Mouse (Mus musculus): ENCODE data around the gene Nelfe. TPM values are rescaled to one million over a fixed set of nuclear protein-coding genes. Genes with fewer than 3 reads are reported as not detected.

The Nelfe gene
- polyA plus RNA-seq, 1 experiment from 2014 or later = 79.8 TPM

DNA sequence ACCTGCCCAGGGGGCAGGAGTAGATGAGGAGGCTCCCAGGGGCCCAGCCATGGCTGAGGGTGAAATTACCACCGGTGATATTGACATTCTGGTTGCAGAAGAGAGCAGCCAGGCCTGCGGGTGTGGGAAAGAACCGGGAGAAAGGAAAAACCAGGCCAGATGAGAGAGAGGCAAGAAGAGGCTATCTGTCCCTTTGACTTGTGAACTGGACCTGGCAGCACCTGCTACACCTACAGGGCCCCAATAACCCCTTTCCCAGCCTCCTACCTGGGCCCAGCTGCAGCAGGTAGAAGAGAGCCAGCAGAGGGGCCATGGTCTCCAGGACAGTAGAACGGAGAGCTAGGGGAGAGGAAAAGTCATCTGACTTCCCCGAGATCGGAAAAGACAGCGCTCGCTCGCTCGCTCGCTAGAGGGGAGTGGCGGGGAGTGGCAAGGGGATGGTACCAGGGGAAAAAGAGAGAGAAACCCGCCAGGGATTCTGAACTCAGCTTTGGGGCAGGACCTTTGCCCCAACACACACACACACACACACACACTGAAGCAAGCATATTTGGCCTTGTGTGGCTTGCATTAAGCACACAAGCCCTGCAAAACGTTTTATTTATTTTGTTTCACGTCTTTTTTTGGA lies 31.6 kb downstream of the Nelfe start, which contains the start of gene Gm20547:
Gene Gm20547, minus strand, starts transcription at position 360 of the 628 bp plus-strand sequence.
- Histone ChIP-seq H3K27ac (ENCODE audit: low read length) (no peak within 1 kb of the TSS), H3K4me3 (ENCODE audit: low read depth, low read length) (no peak within 1 kb of the TSS), H3K9me3 (replicated peaks; ENCODE audit: control insufficient read depth, low read length, poor library complexity, severe bottlenecking) (no peaks in the 10 kb centered on the region), H3K9ac (ENCODE audit: low read depth, low read length) (no peak within 1 kb of the TSS), H3K36me3 (ENCODE audit: control insufficient read depth, insufficient read depth, low read length) (no peaks in the 10 kb centered on the region), H3K4me1 (ENCODE audit: control insufficient read depth, insufficient read depth, low read length) (no peaks in the 10 kb centered on the region), H3K4me2 (ENCODE audit: low read length) (no peak within 1 kb of the TSS), H3K27me3 (ENCODE audit: control insufficient read depth, insufficient read depth, low read depth, low read length) (peaks cover 4% of the 10 kb centered on the region; the same call in 1 of the 2 replicates)
- WGBS = 7% methylated on average over 15 of the region's 15 CpGs
- no peak for ATAC-seq

DNA sequence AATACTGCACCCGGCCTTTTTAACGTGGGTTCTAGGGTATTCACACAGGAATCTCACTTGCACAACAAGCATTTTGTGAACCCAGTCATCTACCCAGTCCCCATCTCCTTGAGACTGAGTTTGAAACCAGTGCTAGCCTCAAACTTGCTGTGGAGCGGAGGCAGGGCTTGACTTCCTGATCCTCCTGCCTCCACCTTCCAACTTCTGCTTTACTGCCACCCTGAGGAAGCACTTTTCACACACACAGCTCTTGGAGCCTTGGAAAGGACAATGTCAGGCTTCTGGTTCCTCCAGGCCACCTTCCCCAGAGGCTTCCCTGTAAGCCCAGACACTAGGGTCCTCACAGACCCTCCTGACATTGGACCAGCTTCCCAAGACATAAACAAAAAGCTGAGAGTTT lies 33.1 kb downstream of the Nelfe start:
- Histone ChIP-seq H3K27me3 (ENCODE audit: control insufficient read depth, insufficient read depth, low read depth, low read length) (peaks cover 4% of the 10 kb centered on the region; the same call in 1 of the 2 replicates), H3K4me1 (ENCODE audit: control insufficient read depth, insufficient read depth, low read length) (no peaks in the 10 kb centered on the region), H3K36me3 (ENCODE audit: control insufficient read depth, insufficient read depth, low read length) (no peaks in the 10 kb centered on the region), H3K9ac (ENCODE audit: low read depth, low read length) (no peak overlapping the region), H3K4me2 (ENCODE audit: low read length) (no peak overlapping the region), H3K27ac (ENCODE audit: low read length) (no peak overlapping the region), H3K9me3 (replicated peaks; ENCODE audit: control insufficient read depth, low read length, poor library complexity, severe bottlenecking) (no peaks in the 10 kb centered on the region), H3K4me3 (ENCODE audit: low read depth, low read length) (no peak overlapping the region)
- ATAC-seq = no peak
- 60% methylated on average over 3 of the region's 3 CpGs for WGBS

DNA sequence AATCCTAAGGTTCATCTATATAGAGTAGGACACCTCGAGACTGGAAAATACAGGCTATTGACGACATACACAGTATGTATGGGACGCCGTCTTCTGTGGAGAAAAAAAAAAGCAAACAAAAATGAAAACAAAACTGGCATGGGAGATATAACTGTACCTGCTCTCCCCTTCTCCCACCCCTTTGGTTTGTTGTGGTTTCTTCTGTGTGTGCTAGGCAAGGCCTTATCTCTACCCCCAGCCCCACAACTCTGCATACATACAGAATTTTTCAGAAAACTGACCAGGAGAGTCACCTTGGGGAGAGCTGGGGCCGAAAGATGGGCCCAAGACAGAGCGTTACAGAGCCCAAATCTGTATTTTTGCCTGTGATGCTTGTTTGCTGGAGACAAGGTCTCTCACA lies 34.5 kb downstream of the Nelfe start:
- peaks cover 4% of the 10 kb centered on the region; the same call in 1 of the 2 replicates for H3K27me3 ChIP-seq (ENCODE audit: control insufficient read depth, insufficient read depth, low read depth, low read length)
- WGBS = 87% methylated on average over 6 of the region's 6 CpGs
- H3K4me1 ChIP-seq (ENCODE audit: control insufficient read depth, insufficient read depth, low read length) = no peaks in the 10 kb centered on the region
- H3K27ac ChIP-seq (ENCODE audit: low read length) = no peak overlapping the region
- H3K4me3 ChIP-seq (ENCODE audit: low read depth, low read length) = no peak overlapping the region
- ATAC-seq = no peak
- H3K36me3 ChIP-seq (ENCODE audit: control insufficient read depth, insufficient read depth, low read length) = no peaks in the 10 kb centered on the region
- H3K9ac ChIP-seq (ENCODE audit: low read depth, low read length) = no peak overlapping the region
- no peak overlapping the region for H3K4me2 ChIP-seq (ENCODE audit: low read length)
- H3K9me3 ChIP-seq (replicated peaks; ENCODE audit: control insufficient read depth, low read length, poor library complexity, severe bottlenecking) = no peaks in the 10 kb centered on the region

DNA sequence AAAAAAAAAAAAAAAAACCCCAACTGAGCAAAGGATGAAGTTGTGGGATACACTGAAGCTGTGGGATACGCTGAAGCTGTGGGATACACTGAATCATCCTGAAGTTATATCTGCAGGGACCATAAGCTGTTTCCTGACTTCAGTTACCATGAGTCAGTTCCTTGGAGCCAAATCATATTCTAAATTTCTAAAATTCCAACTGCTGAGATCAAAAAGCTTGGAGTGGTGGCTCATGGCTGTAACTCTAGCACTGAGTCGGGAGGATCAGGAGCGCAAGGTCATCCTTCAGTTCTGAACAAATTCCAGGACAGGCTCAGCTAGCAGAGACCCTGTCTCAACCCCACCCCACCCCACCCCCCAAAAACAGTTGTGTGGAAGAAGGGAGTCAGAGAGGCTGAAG lies 35.4 kb downstream of the Nelfe start:
- no peak overlapping the region for H3K9ac ChIP-seq (ENCODE audit: low read depth, low read length)
- H3K4me2 ChIP-seq (ENCODE audit: low read length) = no peak overlapping the region
- no peaks in the 10 kb centered on the region for H3K4me1 ChIP-seq (ENCODE audit: control insufficient read depth, insufficient read depth, low read length)
- H3K27me3 ChIP-seq (ENCODE audit: control insufficient read depth, insufficient read depth, low read depth, low read length) = peaks cover 4% of the 10 kb centered on the region; the same call in 1 of the 2 replicates
- H3K36me3 ChIP-seq (ENCODE audit: control insufficient read depth, insufficient read depth, low read length) = no peaks in the 10 kb centered on the region
- H3K9me3 ChIP-seq (replicated peaks; ENCODE audit: control insufficient read depth, low read length, poor library complexity, severe bottlenecking) = no peaks in the 10 kb centered on the region
- ATAC-seq = no peak
- 87% methylated on average over 3 of the region's 3 CpGs for WGBS
- H3K27ac ChIP-seq (ENCODE audit: low read length) = no peak overlapping the region
- no peak overlapping the region for H3K4me3 ChIP-seq (ENCODE audit: low read depth, low read length)

DNA sequence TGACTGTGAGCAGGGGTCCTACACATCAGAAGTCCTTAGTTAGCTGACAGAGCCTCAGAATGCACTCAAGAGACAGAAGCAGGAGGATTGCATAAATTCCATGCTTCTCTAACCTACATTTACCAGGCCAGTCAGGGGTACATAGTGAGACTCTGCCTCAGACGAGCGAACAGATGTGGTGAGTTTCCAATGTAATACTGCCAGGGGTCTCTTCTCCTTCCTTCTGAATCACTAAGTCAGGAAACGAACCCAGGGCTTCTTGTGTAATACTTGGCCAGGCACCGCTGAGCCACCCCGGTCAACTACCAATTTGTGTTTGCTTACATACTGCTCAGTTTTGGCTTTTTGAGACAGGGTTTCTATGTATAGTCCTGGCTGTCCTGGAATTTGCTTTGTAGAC lies 37.8 kb downstream of the Nelfe start:
- Histone ChIP-seq H3K27me3 (ENCODE audit: control insufficient read depth, insufficient read depth, low read depth, low read length) (no peaks in the 10 kb centered on the region), H3K9ac (ENCODE audit: low read depth, low read length) (no peak overlapping the region), H3K4me1 (ENCODE audit: control insufficient read depth, insufficient read depth, low read length) (no peaks in the 10 kb centered on the region), H3K4me3 (ENCODE audit: low read depth, low read length) (no peak overlapping the region), H3K4me2 (ENCODE audit: low read length) (no peak overlapping the region), H3K27ac (ENCODE audit: low read length) (no peak overlapping the region), H3K36me3 (ENCODE audit: control insufficient read depth, insufficient read depth, low read length) (no peaks in the 10 kb centered on the region), H3K9me3 (replicated peaks; ENCODE audit: control insufficient read depth, low read length, poor library complexity, severe bottlenecking) (no peaks in the 10 kb centered on the region)
- 90% methylated on average over 5 of the region's 5 CpGs for WGBS
- ATAC-seq = no peak

DNA sequence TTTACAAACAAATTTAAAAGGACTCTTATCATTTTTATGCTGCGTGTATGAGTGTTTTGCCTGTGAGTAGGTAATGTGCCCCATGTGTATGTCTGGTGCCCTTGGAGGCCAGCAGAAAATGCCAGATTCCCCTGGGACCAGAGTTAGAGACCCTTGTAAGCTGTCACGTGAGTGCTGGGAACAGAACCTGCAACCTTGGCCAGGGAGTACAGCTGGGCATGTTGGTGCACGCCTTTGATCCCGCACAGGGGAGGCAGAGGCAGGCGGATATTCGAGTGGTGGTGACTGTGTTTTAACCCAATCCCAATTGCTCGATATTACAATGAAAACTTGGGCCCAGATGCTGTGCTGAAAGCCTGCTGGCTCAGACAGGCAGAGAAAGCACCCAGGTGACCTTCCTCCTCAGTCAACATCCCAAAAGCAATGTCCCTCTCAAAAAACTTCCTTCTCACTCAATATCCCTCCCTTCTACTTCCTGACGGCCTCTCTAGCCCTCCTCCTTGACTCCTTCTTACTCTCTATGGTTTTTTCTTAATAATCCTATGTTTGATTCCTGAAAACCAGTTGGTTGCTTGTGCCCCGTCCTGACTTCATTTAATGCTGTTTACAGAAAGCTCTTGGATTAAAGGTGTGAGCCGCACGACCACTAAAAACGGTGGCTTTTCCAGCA lies 40.0 kb downstream of the Nelfe start:
- Histone ChIP-seq H3K36me3 (ENCODE audit: control insufficient read depth, insufficient read depth, low read length) (no peaks in the 10 kb centered on the region), H3K27me3 (ENCODE audit: control insufficient read depth, insufficient read depth, low read depth, low read length) (no peaks in the 10 kb centered on the region), H3K9me3 (replicated peaks; ENCODE audit: control insufficient read depth, low read length, poor library complexity, severe bottlenecking) (no peaks in the 10 kb centered on the region), H3K4me1 (ENCODE audit: control insufficient read depth, insufficient read depth, low read length) (peaks cover 6% of the 10 kb centered on the region), H3K27ac (ENCODE audit: low read length) (no peak overlapping the region), H3K4me2 (ENCODE audit: low read length) (no peak overlapping the region), H3K4me3 (ENCODE audit: low read depth, low read length) (no peak overlapping the region), H3K9ac (ENCODE audit: low read depth, low read length) (no peak overlapping the region)
- no peak for ATAC-seq
- 91% methylated on average over 12 of the region's 12 CpGs for WGBS

DNA sequence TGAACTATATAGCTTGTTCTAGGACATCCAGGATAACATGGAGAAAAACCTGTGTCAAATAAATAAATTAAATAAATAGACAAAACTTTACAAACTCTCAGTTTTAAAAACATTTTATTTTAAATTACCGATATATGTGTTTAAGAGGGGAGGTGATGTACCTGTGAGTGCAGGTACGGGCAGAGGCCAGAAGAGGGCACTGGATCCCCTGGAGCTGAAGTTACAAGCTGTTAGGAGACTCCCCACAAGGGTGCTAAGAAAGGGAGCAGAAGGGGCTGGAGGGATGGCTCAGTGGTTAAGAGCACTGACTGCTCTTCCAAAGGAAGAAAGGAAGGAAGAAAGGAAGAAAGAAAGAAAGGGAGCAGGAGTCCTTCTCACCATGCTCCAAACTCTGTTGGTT lies 41.2 kb downstream of the Nelfe start:
- Histone ChIP-seq H3K4me1 (ENCODE audit: control insufficient read depth, insufficient read depth, low read length) (peaks cover 18% of the 10 kb centered on the region), H3K36me3 (ENCODE audit: control insufficient read depth, insufficient read depth, low read length) (peaks cover 4% of the 10 kb centered on the region; the same call in 1 of the 2 replicates), H3K9me3 (replicated peaks; ENCODE audit: control insufficient read depth, low read length, poor library complexity, severe bottlenecking) (no peaks in the 10 kb centered on the region), H3K4me2 (ENCODE audit: low read length) (no peak overlapping the region), H3K9ac (ENCODE audit: low read depth, low read length) (no peak overlapping the region), H3K27me3 (ENCODE audit: control insufficient read depth, insufficient read depth, low read depth, low read length) (no peaks in the 10 kb centered on the region), H3K4me3 (ENCODE audit: low read depth, low read length) (no peak overlapping the region), H3K27ac (ENCODE audit: low read length) (no peak overlapping the region)
- 96% methylated on average over 2 of the region's 2 CpGs for WGBS
- ATAC-seq = no peak

DNA sequence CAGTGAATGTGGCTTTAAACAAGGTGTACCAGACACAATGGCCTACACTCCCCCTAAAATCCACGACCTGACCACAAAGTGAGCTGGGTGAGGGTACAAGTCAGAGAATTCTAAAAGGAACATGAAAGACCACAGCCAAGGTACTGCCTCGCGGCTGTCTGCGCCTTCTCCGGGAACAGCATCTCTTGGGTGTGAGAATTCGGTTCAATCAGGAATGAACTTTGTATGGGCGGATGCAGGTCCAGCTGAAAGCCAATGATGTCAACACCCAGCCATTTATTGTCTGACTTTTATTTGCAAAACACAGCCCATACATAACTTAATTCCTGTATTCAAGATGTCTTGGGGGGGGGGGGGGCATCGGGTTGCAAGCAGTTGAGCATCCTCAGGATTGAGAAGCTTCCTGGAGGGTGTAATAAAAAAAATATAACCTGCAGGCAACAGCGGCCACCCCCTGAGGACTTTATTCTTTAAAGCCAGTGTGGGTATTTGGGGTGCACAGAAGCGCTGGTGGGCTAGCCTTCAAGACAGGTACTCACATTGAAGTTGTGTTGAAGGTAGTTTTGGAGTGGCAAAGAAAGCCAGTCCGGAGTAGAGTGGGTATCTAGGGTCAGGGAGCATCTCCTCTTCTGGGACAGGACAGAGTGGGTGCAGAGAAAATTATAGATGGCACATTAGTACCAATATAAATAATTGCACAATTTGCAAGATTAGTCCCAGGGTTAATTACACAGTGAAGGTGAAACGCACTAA lies 43.1 kb downstream of the Nelfe start:
- no peaks in the 10 kb centered on the region for H3K9me3 ChIP-seq (replicated peaks; ENCODE audit: control insufficient read depth, low read length, poor library complexity, severe bottlenecking)
- peak overlapping the region; percentile 81; the same call in 1 of the 2 replicates for H3K4me3 ChIP-seq (ENCODE audit: low read depth, low read length)
- H3K27me3 ChIP-seq (ENCODE audit: control insufficient read depth, insufficient read depth, low read depth, low read length) = no peaks in the 10 kb centered on the region
- H3K36me3 ChIP-seq (ENCODE audit: control insufficient read depth, insufficient read depth, low read length) = peaks cover 4% of the 10 kb centered on the region; the same call in 1 of the 2 replicates
- peak overlapping the region; percentile 93 for H3K4me2 ChIP-seq (ENCODE audit: low read length)
- 0 out of 2 replicates have a peak, but pooled peaks have one; percentile 1 for ATAC-seq
- H3K9ac ChIP-seq (ENCODE audit: low read depth, low read length) = peak overlapping the region; percentile 96
- WGBS = 70% methylated on average over 12 of the region's 12 CpGs
- H3K4me1 ChIP-seq (ENCODE audit: control insufficient read depth, insufficient read depth, low read length) = peaks cover 32% of the 10 kb centered on the region
- H3K27ac ChIP-seq (ENCODE audit: low read length) = peak overlapping the region; percentile 90

Data from midbrain, embryonic 16.5 days (tissue).